Mouse (Mus musculus) hematopoietic stem cell, adult 5-6 weeks (primary cell): Measurements from ENCODE around the gene Vwde. TPM values are rescaled to one million over a fixed set of nuclear protein-coding genes. Genes with fewer than 3 reads are reported as not detected.

ENCODE experiments used
- ATAC-seq, 2 experiments: fragments of 125-278 bp in 1 of 2; replicated peaks in 1 of 2; 2 replicates each; pipeline ENCODE4 v1.8.0; 2016 to 2017; ENCODE audit warnings: inconsistent platforms in 2 of 2, mild to moderate bottlenecking in 2 of 2, moderate number of reproducible peaks in 2 of 2, low read depth in 1 of 2, moderate TSS enrichment in 1 of 2; ENCODE audit not compliant: low FRiP score in 2 of 2, poor library complexity in 2 of 2, severe bottlenecking in 2 of 2, insufficient read depth in 1 of 2, low TSS enrichment in 1 of 2
- total RNA-seq: library from RNA; stranded (forward); fragments of 172-1452, 232-1000 nt; gene quantifications from 2 replicates; pipeline ENCODE4 v1.2.3, GENCODE M21; 2017

Gene Vwde
- not detected in 2 replicates for total RNA-seq

- ATAC-seq = no peak; a peak in 1 of 4 replicates
These were observed at the start of gene Vwde for GRCm38 (mm10) chr6:13224596-13225227. Vwde (minus strand) TSS chr6:13224965.

- no peak for ATAC-seq
These were observed 30.6 kb upstream of the Vwde start for GRCm38 (mm10) chr6:13255341-13255740.

- ATAC-seq = peak; percentile 62 to 75; a peak in 3 of 4 replicates
These were observed 23.7 kb upstream of the Vwde start for GRCm38 (mm10) chr6:13248317-13248969.

DNA sequence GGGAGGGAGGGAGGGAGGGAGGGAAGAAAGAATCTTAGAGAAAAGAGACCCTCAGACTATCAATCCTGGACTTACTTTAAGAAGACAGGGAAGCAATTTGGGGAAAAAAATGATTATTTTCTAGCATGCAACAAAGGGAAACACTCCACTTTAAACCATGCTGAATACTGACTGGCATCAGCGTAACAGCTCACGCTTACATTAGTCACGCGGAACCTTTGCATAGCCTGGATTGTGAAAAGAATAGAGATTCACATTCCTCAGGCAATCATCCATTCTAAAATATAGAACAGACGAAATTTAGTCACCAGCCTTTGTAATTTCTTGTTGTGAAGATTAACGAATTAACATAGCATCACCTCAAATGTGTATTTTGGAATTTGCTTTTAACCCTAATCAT lies 18.6 kb downstream of the Vwde start:
- ATAC-seq = no peak

- no peak for ATAC-seq
These were observed 27.3 kb downstream of the Vwde start for GRCm38 (mm10) chr6:13197486-13197885.

- ATAC-seq = no peak
These were observed 37.9 kb downstream of the Vwde start for GRCm38 (mm10) chr6:13186836-13187235.

- ATAC-seq = no peak
These were observed 44.7 kb downstream of the Vwde start for GRCm38 (mm10) chr6:13180061-13180460.

DNA sequence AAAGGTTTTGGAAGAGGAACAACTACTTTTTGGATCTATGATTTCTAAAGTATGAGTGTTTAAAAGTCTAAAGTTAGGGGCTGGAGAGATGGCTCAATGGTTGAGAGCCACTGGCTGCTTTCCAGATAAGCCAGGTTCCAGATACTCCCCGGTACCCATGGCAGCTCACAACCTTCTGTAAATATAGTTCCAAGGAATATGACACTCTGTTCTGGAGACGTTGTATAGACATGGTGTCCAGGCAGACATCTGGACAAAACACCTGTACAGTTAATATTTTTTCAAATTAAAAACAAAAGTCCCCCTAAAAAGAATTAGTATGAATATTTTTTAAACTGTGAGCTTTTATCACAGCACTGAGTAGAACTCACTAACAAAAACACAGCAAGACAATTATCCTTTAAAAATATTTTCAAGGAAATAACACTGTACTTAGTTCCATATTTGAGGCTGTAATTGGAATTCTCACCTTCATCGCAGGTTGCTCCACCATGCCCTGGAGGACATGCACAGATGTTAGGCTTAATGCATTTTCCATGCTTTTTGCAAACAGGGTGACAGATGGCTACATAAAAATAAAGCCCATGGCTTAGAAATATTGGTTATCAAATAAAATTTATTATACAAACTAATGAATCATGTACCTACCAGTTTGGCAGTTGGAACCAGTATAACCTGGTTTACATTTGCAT lies 55.2 kb downstream of the Vwde start:
- no peak for ATAC-seq

DNA sequence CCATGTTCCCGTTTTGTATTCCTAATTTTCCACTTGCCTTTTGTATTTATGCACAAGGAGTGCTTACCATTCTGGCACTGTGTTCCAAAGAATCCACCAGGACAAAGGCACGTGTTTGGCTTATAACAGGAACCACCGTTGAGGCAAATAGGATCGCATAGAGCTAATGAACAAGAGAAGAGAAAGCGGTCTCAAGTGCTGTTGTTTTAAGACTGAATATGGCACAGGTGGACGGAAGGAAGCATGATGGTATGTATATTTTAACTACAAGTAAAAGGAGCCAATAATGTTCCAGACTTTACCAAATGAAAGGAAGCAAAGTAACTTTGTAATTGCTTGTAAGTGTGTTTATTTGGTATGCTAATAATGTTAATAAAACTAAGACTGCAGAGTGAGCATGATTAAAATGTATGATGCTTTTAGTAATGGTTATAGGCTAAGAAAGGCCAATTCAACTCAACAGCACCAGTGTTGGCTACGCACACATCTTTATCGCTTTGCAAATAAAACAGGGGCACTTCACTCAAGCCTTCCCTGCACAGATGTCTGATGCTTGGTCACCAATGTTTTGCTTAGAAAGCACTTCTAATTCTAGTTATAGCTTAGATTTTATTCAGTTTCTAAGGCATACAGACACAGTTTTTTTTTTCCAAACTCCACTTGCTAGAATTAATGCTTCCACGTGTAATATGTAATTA lies 58.4 kb downstream of the Vwde start:
- ATAC-seq = no peak

DNA sequence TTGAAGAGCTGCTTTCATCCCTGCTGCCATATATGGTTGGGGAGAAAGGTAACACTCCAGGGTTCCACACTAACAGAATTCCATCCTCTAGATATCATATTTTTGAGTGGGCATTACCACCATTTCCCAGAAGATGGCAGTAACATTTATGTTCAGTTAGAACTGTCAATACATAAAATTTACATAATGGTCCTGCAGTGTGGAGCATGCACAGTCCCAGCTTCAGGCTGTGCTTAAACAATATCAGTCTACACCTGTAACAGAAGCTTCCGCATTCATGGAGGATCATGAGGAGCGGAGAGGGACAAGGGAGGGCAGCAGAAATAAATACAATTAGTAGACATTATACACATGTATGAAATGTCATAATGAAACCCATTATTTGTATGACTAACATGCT lies 65.3 kb downstream of the Vwde start:
- ATAC-seq = peak in 1 of 2 experiments; percentile 49; a peak in 2 of 4 replicates

DNA sequence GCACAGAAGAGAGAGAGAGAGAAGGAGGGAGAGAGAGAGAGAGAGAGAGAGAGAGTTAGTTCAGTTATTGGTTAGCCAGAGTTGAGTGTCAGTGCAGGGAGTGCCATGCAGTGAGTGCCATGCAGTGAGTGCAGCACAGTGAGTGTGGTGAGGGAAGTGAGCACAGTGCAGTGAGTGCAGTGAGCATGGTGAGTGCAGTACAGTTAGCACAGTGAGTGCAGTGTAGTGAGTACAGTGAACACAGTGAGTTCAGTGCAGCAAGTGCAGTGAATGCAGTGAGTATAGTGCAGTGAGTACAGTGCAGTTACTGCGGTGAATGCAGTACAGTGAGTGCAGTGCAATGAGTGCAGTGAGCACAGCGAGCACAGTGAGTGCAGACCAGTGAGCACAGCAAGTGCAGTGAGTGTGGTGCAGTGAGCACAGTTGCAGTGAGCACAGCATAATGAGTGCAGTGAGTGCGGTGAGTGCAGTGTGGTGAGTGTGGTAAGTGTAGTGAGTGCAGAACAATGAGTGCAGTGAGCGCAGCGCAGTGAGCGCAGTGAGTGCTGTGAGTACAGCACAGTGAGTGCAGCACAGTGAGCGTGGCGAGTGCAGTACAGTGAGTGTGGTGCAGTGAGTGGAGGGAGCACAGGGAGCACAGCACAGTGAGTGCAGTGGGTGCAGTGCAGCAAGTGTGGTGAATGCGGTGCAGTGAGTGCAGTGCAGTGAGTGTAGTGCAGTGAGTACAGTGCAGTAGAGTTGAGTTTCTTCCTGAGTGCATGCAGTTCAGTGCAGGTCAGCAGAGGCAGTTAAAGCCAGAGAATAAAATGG lies 70.7 kb downstream of the Vwde start:
- ATAC-seq = no peak; a peak in 1 of 4 replicates

- peak; percentile 81 to 84; a peak in 3 of 4 replicates for ATAC-seq
These were observed 72.6 kb downstream of the Vwde start for GRCm38 (mm10) chr6:13152062-13152640.

DNA sequence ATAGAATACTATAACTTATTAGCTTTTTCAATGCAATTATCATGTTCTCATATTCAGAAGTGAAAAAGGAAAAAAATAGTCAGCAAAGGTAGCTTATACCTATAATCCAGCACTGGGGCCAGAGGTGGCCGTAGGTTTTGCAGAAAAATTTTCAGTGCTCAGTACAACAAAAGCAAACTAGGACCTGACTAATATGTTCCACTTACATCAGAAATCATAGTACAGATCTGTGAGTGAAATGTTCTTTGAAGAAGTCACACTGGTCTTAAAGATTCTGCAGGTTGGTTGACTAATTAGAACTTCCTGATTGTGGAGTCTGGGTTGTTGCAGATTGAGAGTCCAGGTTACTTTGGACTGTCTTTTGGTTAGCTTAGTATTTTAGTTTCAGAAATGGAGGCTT lies 87.5 kb downstream of the Vwde start:
- no peak for ATAC-seq

DNA sequence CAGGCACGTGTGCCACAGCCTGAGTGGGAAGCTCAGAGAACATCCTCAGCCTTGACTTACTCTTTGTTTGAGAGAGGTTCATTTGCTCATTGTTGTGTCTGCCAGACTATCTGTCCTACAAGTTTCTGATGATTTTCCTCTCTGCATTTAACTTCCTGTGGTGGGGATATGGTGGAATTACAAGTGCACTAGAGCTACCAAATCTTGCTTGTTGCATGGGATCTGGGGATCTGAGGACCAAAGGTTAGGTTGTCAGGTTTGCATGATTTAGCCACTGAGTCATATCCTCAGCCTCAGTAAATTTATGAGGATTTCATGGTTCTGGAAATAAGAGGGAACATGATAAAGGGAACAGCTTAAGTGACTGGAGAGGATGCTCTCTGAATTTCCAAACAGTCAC lies 116.1 kb downstream of the Vwde start:
- no peak for ATAC-seq
